In genomic region chr6:127887511-127888421, GRCm38 (mm10) we compare ENCODE assay signal across 8 mouse cellular contexts. TPM values are rescaled to one million over a fixed set of nuclear protein-coding genes. Genes with fewer than 3 reads are reported as not detected.
DNase-seq lines count a peak whose midpoint lies in the region; ATAC-seq lines count a peak whose summit lies in the region.

TSS of gene Tspan11 (plus strand) at chr6:127887589.

- peaks cover 24% of the 10 kb centered on the region for H3K4me1 ChIP-seq in hindbrain, embryonic 16.5 days (ENCODE audit: control insufficient read depth, insufficient read depth, low read depth, low read length)

- peak within 1 kb of the TSS; percentile 55 for H3K4me3 ChIP-seq in hindbrain, embryonic 16.5 days (ENCODE audit: low read length)

- peak within 1 kb of the TSS; percentile 80 for H3K9ac ChIP-seq in hindbrain, embryonic 16.5 days (ENCODE audit: low read depth, low read length)

- H3K4me2 ChIP-seq in hindbrain, embryonic 16.5 days (ENCODE audit: low read length) = peak within 1 kb of the TSS; percentile 90

- peak; percentile 57 to 87 for DNase-seq in cerebellum, postnatal 4 days (ENCODE audit: low spot score in 2 of 2)
- DNase-seq in cerebellum, adult 9-10 months = no peak
- DNase-seq in adrenal gland, postnatal 14 days = peak; percentile 82
- peak; percentile 55 for DNase-seq in gastrocnemius, postnatal 10 days
- peak; percentile 40 to 65 for DNase-seq in lung, adult 18-20 months
- peak; percentile 55 for DNase-seq in retina, embryonic 14.5 days (ENCODE audit: low spot score)
- no peak for DNase-seq in thymus, postnatal 36 days

- no peaks in the 10 kb centered on the region for H3K9me3 ChIP-seq in hindbrain, embryonic 16.5 days (ENCODE audit: control insufficient read depth, low read length)

- H3K27me3 ChIP-seq in hindbrain, embryonic 16.5 days (replicated peaks; ENCODE audit: control insufficient read depth, insufficient read depth, low read length) = no peaks in the 10 kb centered on the region; the same call in 1 of the 2 replicates

- H3K27ac ChIP-seq in hindbrain, embryonic 16.5 days (ENCODE audit: low read depth, low read length) = peak within 1 kb of the TSS; percentile 66

- no peaks in the 10 kb centered on the region for H3K36me3 ChIP-seq in hindbrain, embryonic 16.5 days (ENCODE audit: control insufficient read depth, insufficient read depth, low read length)

- peak; percentile 88 for ATAC-seq in hindbrain, embryonic 16.5 days

- WGBS in hindbrain, embryonic 16.5 days = 1% methylated on average over 34 of the region's 36 CpGs

RNA-seq across cellular contexts. Expression of gene Tspan11, which starts in this region (rescaled TPM):
- total RNA-seq in adrenal gland, postnatal 14 days (2021) = 4.5 and 5.2 TPM in 2 replicates
- 10 to 100 TPM; 12.7 to 14.0 TPM for total RNA-seq in gastrocnemius, postnatal 10 days (2021)
- 3.2 and 4.2 TPM in 2 replicates for polyA plus RNA-seq in hindbrain, embryonic 16.5 days (2015; fragmentation: Nextera tagmentation; extraction: Ambion mirVana)

Comparison
In these comparisons a context has a peak if more than half of its experiments do, and no peak if none do; other contexts are left out.
1. DNase-seq: peak in cerebellum, postnatal 4 days (2 of 2), adrenal gland, postnatal 14 days (single experiment), gastrocnemius, postnatal 10 days (single experiment), lung, adult 18-20 months (2 of 2) and retina, embryonic 14.5 days (single experiment); none in cerebellum, adult 9-10 months (single experiment) and thymus, postnatal 36 days (0 of 2).